Mouse (Mus musculus) A20 (cell line): Measurements from ENCODE around the gene Igdcc3.

Source experiments
- DNase-seq: peaks from one replicate; pipeline ENCODE4 v3.0.0-alpha.2; 2011; ENCODE audit warnings: low read depth, low spot score

Igdcc3 gene

DNA sequence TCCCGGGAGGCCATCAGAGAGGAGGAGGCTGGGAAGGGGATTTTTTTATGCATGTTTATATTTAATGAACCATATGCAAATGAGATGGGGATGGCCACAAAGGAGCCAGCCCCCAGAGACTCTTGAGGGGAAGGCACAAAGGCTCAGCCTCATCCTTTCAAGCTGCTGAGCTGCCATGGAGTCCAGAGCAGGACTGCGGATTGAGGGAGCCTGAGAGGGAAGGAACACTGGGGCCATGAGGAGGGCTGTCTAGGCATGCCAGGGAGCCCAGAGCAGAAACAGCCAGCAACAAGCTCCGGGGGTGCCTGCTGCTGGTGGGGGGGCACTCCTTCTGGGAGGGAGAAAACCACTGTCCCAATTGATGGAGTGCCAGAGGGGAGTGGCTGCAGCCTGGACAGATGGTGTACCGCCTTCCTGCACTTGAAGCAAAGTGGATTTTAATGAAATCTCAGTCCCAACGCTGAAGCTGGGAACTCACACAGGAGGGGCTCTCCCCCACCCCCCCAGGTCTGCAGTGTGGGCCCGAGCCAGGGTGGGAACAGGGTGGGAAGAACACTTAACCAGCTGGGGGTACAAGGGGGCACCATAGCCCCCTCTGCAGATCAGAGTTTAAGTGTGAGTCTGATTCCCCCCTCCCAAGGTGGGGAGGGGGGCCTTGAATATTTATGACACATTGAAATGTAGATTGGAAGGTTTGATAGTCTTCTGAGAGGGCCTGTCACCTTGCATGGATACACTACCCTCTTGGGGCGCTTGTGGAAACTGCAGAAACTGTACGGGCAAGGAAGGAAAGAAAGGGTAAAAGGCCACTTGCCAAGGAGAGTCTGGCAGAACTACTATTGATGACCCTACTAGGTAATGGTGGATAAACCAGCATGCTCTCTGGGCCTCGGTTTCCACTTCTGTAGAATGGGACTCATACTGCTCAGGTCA lies 35.2 kb downstream of the Igdcc3 start:
- DNase-seq: peak; percentile 52

GRCm38 (mm10) chr9:65177497-65177896 lies 36.5 kb downstream of the Igdcc3 start:
- DNase-seq: no peak

DNA sequence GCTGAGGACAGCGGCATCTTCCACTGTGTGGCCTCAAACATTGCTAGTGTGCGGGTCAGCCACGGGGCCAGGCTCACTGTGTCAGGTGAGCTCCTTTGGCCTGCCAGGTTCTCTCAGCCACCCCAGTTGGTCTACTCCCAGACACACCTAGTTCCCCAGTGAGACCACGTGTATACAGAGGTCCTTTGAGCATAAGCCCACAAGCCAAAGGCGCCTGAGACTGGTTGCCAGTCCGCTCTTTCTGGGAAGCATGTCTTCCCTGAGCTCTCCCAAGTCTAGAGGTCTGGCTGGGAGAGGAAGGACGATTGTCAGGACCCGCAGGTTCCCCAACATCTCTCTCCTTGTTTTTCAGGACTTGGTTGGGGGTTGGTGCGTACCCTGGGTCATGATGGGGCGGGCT lies 36.9 kb downstream of the Igdcc3 start:
- DNase-seq: no peak

DNA sequence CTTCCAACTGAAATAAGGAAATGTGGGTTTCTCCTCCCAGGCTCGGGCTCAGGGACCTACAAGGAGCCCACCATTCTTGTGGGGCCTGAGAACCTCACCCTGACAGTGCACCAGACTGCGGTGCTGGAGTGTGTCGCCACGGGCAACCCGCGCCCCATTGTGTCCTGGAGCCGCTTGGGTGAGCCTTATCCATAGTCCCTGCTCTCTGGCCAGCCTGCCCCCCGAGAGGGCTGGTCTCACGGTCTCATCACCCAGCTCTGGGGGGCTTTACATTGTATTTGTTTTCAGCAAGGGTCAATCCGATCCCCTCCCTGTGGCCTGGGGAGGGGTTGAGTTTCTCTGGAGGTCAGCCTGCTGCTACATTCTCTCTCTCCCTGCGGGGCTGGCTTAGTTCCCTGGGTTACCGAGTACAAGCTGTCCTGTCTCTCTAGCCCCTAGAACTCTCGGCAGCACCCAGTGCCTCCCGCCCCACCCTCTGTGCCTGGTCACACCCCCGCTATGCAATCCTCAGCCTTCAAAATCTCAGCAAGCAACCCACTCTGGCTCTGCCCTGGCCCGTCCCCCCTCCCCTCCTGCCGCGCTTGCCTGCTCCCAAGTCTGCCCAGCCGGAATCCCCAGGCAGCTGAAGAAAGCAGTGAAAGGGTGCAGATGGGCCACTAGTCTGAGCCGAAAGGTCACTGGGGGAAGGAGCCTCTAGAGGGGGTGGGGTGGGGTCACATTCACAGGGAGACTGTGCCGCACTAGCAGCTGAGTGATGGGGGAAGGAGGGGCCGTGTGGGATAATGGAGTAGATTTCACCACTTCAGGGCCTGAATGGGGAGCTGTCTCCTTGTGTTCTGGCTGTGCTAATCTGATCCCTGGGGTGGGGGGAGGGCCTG lies 37.6 kb downstream of the Igdcc3 start:
- DNase-seq: no peak

DNA sequence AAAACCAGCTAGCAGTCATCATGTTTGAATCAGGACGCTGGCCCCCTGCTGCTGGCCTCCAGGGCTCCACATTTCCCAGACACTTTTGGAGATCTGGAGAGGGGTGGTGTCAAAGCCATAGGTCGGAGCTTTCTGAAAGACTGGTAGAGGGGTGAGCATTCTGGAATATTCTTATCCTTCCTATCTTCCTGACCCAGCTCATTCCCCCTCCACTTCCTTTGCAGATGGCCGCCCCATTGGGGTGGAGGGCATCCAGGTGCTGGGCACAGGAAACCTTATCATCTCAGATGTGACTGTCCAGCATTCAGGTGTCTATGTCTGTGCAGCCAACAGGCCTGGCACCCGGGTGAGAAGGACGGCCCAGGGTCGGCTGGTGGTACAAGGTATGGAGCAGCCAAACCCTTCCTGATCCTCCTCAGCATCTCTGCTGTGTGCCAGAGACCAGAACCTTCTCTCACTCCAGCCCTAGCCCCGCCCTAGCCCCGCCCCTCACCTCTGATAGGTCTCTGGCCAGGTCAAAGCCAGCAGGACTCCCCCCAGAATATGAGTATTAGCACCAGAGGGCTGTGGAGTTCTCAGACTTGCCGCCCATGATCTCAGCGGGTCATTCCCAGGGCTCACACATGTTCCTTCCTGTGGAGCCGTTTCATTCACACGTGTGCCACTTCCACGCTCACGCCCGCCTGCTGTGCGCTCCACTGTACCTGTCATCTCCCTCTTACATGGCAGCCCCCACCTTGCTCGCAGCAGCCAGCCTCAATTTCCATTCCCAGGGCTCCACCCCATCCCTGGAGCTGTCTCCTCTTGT lies 39.0 kb downstream of the Igdcc3 start:
- DNase-seq: peak; percentile 53

- peak; percentile 83 for DNase-seq
Observed at GRCm38 (mm10) chr9:65188599-65188998, 47.6 kb downstream of the Igdcc3 start.

DNA sequence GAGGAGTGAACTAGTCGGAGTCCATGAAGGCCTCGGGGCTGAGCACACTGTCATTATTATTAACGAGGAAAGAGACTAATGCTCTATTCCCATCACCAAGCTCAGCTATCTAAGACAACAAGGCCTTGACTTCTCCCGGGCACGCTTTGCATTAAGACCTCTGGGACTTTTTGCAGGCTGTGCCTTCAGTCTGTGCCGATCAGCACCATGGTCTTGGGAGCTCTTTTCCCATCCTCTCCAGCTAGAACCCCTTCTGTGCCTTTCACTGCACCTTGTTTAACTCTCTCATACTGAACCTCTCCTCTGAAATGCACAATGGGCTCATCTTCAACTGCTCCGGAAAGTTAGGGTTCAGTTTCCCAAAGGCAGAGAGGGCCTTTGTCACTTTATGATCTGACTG lies 49.3 kb downstream of the Igdcc3 start:
- DNase-seq: no peak

DNA sequence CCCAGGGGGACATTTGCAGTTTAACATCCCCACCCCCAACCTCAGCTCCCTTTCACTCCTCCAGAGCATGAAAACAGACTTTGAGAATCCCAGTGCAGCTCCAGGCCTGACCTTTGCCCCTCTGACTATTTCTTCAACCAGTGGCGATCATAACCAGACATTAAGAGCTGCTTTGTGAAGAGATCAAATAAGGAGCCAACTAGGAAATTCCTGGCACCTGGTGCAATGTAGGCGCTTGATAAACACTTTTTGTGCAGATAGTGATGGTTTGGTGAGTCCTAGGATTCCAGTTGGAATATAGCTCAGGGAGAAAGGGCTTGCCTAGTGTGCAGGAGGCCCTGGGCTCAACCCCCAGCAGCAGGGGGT lies 50.4 kb downstream of the Igdcc3 start:
- DNase-seq: no peak

DNA sequence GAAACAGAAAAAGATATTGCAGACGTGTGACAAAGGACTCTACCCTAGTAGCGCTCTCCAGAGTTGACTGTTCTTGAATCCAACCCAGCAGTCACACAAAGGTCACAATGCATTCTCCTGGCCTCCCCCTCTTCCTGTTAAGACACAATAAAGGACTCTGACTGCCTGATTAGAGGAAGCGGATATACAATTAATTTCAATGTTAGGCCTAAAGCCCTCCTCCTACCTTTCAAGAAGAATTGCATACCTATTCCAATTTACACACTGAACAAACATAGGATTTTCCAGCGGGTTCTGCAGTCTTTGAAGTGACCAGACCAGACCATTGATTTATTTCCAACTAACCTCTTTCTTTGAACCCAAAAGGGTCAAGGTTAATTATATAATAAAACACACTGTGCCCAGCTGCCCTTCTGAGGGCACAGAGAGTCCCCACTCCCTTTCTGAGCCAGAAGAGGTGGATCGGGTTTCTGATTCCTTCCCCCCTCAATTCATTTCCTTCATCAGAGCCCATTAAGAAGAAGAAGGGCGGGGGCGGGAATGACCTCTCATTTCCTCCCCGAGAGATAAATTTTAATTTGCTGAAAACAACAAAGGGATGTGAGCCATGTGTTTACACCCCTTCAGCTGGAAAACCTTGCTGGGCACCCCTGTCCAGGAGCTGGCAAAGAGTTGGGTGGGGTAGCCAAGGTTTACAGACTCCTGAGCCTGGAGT lies 50.9 kb downstream of the Igdcc3 start:
- no peak for DNase-seq

- peak; percentile 80 for DNase-seq
Observed at GRCm38 (mm10) chr9:65193214-65193613, 52.2 kb downstream of the Igdcc3 start.

DNA sequence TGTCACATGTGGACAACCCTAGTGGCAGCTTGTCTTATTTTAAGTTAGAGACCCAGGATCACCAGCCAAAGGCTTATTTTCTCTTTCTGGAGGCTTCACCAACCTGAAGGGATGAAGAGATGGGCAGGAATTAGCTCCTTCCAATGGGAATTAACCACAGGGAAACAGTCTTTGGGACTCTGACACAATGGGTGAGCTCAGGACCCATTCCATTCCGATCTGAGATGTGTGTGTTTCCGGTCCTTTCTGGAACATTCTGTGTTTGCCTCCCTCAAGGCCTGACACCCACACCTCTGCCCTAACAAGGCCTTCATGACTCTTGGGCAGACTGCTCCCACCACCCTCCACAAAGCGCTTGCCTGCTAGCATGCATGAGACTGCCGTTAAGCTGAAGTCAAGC lies 54.1 kb downstream of the Igdcc3 start, which contains the start of gene Parp16:
TSS of gene Parp16 (plus strand) at position 301 of the 400 bp plus-strand sequence.
- no peak for DNase-seq

DNA sequence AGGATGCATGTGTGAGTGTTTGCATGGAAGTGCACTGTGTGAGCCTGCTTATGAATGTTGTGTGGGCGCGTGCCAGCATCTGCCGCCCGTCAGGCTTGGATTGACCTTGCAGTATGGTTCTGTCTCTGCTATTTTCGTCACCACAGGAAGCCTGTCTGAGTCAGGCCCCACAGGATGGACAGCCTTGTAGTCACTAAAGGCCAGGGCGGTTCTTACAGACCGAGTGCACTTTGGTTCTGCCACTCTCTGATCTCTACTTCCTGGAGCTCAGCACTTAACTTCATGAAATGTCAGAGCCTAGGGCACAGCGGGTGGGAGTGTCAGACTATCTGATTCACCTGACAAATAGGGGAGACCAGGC lies 54.6 kb downstream of the Igdcc3 start:
- peak; percentile 71 for DNase-seq

- peak; percentile 89 for DNase-seq
Observed at GRCm38 (mm10) chr9:65195982-65196737, 55.2 kb downstream of the Igdcc3 start.

DNA sequence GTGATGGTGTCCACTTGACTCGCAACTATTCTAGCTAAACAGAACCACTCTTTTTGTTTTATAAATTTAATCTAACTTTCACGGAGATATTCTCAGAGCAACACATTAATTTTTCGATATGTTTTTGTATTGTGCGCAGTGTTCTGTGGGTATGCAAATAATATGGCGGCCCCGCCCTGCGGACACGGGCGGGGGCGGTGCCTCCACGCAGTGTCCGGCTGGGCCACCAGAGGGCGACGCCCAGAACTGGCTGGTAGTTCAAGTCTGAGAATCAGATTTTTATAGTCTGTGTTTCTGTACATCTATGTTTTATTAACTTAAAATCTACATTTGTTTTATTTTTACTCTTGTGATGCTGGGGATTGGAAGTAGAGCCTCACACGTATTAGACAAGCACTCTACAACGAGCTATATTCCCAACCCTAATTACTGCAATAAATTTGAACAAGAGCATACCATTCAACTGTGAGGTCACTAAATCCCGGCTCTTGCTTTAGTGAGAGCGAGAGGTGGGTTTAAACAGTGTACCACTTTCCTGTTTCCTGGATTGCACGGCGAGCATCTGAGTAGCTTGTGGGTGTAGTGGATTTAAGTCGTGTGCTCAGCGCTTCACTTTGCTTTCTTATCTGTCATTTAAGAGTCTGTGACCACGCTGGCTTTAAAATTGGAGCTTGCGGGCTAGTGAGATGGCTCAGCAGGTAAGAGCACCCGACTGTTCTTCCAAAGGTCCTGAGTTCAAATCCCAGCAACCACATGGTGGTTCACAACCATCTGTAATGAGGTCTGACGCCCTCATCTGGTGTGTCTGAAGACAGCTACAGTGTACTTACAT lies 56.0 kb downstream of the Igdcc3 start:
- peak; percentile 94 for DNase-seq

DNA sequence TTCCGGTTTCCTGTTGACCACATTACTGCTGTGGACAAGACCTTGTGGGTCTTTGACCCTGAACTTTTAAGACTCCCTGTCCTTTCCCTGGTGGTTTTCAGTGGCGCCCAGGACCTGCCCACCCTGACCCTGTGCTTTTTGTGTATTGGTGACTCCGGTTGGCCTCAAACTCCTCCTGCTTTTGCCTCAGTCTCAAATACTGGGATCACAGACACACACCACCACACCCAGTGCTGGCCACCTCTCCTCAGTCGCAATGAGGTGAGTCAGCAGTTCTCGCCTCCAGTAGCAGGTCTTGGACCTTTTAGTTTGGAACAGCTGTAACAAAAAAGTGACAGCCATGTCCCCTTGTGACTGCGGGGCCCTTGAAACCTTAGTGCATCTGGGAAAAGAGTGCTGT lies 56.8 kb downstream of the Igdcc3 start:
- no peak for DNase-seq

DNA sequence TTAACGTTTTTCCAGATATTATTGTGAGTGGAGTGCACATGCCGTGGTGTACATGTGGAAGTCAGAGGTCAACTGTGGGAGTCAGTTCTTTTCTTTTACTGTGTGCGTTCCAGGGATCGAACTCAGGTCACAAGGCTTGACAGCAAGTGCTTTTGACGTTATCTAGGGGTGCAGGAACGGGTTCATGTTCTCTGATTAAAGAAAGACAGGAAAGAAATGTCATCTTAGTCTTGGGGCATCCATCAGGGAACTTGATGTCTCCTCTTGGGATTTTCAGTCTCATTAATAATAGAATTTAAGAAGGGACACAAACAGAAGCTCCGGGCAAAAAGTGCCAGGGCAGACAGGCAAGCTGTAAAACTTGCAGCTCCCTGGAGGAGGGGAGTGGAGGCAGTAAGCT lies 58.7 kb downstream of the Igdcc3 start:
- DNase-seq: no peak

DNA sequence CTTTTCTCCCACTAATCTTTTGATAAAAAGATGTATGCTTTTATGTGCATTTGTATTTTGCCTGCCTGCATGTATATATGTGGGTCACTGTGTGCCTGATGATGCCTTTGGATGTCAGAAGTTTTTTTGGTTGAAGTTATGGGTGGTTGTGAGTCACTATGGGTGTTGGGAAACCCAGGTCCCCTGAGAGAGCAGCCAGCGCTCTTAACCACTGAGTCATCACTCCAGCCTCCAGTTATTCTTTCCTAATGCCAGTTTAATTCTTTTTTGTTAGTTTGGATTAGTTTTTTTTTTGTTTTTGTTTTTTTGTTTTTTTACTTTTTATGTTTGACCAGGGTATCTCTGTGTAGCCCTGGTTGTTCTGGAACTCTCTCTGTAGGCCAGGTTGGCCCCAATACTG lies 59.6 kb downstream of the Igdcc3 start:
- no peak for DNase-seq

GRCm38 (mm10) chr9:65201021-65201380 lies 60.0 kb downstream of the Igdcc3 start:
- DNase-seq: no peak

DNA sequence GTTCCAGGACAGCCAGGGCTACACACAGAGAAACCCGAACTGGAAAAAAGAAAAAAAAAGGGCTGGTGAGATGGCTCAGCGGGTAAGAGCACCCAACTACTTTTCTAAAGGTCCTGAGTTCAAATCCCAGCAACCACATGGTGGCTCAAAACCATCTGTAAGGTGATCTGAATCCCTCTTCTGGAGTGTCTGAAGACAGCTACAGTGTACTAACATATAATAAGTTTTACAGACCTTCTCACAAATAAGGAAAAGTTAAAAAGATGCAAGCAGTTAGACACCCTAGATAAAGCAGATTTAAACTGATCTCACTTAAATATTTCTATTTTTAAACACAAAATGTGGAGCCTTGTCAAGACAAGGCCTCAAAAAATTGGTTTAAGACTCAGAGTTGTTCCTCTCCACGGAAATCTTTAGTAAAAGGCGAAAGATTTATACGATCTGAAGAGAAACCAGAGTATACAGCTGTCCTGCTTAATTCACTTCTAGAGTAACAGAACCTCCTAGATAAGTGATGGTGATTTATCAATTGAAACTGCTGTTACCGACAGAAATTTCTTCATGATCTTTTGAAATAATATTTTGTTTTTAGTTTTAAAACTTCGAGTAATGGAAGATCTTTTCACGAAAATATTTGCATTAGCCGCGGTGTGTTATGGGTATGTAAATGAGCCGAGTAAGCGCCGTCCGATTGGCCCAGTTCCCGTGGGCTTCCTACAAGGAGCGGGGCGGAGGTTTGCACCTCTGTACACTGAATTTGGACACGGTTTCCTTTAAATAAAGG lies 60.6 kb downstream of the Igdcc3 start:
- peak; percentile 94 for DNase-seq
